Mouse (Mus musculus) granulocyte monocyte progenitor cell, adult 5-6 weeks (primary cell): ENCODE data around the gene Samd4. TPM values are rescaled to one million over a fixed set of nuclear protein-coding genes. Genes with fewer than 3 reads are reported as not detected.
"Not testable (repeated sequence)": the region's sequence is repeated elsewhere in the genome, so short reads cannot be mapped to it uniquely, and the experiment has no call there.

ENCODE experiments used
- ATAC-seq: replicated peaks from 2 replicates; pipeline ENCODE4 v1.8.0; 2016; ENCODE audit warnings: mild to moderate bottlenecking, moderate TSS enrichment, inconsistent platforms; ENCODE audit not compliant: poor library complexity, severe bottlenecking
- total RNA-seq, 2 experiments: library from RNA; stranded (forward) in 1 of 2; stranded (reverse) in 1 of 2; fragments of 200-712, 200-1000 nt in 1 of 2; fragments of >200 nt in 1 of 2; fragmentation: Nextera tagmentation in 1 of 2; gene quantifications; 2 replicates each; pipeline ENCODE4 v1.2.3; 2014 to 2017

The Samd4 gene
- total RNA-seq, 2 experiments from 2014 or later: not detected

- ATAC-seq: no peak
These were observed 206.5 kb downstream of the Samd4 start for GRCm38 (mm10) chr14:47089153-47089552.

DNA sequence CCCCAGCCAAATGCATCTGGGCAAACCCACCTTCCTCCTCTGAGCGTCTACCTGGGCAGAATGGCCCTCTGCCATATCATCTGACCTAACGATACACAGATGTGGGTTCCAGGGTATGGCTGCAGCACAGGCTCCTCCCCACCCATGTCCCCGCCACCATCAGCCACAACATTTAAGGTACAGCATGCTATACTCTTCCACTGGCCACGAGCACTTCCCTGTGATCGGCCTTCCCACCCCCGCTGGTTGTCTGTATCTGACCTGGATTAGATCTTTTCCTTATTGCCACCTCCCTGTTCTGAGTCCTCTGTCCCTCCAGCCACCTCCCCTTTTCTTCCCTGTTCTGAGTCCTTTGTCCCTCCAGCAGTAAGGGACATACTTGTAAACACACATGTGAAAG, 209.3 kb downstream of the Samd4 start:
- ATAC-seq: no peak

DNA sequence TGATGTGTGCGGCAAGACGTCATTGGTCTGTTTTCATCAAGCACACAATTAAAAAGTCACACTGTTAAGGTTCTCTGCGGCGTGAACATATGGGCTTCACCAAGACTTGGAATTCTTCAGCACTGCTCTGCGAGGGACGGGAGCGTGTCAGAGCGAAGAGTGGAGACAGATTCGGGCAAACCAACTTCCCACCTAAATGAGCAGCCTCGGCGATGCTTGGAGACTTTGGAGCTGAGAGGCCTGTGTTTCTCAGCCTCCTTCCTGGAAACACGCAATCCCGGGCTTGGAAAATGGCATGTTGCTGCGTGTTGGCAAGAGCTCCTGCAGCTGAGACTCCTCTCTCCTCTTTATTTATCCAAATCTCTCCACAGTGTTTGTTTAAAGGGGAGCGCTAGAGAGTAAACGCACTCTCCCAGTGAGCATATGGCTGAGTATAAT, 210.7 kb downstream of the Samd4 start:
- no peak for ATAC-seq

DNA sequence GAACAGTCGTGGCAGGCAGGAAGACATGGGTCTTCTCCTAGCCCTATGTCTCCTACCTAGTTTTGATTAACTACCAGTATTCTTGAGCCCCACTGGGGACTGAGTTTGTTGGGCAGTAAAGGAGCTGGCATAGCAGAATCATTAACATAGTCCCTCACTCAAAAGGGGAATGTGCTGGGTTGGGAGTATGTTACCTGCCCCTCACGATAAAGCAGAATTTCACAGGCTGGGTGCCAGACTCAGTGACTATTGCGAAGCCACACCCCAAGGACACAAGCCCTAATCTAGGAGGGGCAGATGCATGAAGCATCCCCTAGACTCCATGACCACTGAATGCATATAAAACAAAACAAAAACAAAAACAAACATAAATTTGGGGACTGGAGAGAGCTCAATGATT, 212.4 kb downstream of the Samd4 start:
- ATAC-seq: no peak

GRCm38 (mm10) chr14:47096357-47096756, 213.7 kb downstream of the Samd4 start:
- no peak for ATAC-seq

GRCm38 (mm10) chr14:47104246-47105173, 221.9 kb downstream of the Samd4 start:
- peak; percentile 52 for ATAC-seq

DNA sequence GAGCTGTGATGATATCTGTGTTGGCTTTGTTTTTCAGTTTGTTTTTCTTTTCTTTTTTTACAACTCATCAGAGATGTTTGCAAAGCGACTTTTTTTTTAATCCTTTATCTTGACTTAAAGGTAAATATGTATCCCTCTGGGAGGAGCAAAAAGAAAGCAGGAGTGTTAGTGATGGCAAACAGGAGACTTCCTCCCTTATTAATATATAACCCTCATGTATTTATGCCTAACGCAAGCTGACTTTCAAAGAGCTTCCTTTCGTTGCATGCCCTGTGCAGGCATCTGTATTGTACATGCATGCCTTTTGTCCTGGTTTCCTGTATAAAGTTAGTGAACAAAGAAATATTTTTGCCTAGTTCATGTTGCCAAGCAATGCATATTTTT, 222.5 kb downstream of the Samd4 start:
- ATAC-seq: no peak

DNA sequence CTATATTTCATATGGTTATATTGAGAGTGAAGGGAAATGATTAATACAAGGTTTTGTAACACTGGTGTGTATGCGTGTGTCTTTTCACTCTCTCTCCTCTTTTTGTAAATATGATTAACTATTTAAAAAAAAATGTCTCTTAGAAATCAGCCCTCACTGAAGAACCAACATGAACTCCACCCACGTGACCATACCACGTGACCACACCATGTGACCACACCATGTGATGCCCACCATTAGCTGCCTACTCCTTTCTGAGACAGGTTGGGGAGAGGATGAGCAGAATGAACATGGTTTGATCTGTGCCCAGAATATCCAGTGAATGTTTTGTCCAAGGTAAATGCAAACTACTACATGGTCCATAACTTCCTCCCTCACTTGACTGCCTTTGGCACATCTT, 223.1 kb downstream of the Samd4 start:
- no peak; the same call in 1 of the 2 replicates for ATAC-seq

DNA sequence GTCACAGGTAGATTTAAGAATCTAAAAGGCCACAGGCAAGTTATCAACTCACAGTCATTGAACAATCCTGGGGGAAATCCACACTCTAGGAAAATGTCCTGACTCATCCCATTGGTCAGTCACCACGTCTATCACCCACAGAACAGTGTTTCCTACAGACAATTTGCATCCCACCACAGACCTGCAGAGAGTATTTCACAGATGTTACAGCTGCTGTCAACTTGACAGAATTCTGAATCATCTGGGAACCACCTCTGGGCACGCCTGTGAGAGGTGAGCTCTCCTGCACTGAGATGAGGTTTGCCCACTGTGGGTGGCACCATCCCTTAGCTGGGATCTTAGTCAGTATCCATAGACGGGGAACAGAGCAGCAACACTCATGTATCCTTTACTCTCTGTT, 224.8 kb downstream of the Samd4 start:
- 0 out of 2 replicates have a peak, but pooled peaks have one; percentile 9 for ATAC-seq

GRCm38 (mm10) chr14:47110391-47110790, 227.7 kb downstream of the Samd4 start:
- ATAC-seq: not testable (repeated sequence)

DNA sequence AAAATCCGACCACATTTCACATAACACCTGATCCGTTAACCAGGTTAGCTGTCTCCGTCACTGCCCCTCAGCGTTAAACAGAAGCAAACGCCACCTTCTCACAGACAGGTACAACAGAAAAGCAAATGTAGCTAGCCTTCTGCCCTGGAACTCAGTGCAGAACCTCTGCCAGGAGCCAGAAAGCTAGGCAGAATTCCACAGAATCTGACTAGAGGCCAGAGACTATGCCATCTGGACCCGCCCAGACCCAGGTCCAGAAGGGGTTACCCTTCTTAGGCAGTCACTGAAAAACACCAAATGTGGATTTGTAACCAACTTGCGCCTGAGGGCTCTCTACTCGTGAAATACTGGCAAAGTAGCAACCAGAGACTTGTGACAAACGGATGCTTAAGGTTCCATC, 228.7 kb downstream of the Samd4 start:
- ATAC-seq: no peak

- ATAC-seq: no peak
These were observed 232.5 kb downstream of the Samd4 start for GRCm38 (mm10) chr14:47115154-47115553.

GRCm38 (mm10) chr14:47116062-47116762, 233.6 kb downstream of the Samd4 start:
- peak; percentile 56 for ATAC-seq

GRCm38 (mm10) chr14:47117522-47117921, 234.9 kb downstream of the Samd4 start:
- ATAC-seq: peak; percentile 60

GRCm38 (mm10) chr14:47127987-47128386, 245.3 kb downstream of the Samd4 start:
- no peak for ATAC-seq

- ATAC-seq: no peak
These were observed 251.3 kb downstream of the Samd4 start for GRCm38 (mm10) chr14:47133948-47134347.

DNA sequence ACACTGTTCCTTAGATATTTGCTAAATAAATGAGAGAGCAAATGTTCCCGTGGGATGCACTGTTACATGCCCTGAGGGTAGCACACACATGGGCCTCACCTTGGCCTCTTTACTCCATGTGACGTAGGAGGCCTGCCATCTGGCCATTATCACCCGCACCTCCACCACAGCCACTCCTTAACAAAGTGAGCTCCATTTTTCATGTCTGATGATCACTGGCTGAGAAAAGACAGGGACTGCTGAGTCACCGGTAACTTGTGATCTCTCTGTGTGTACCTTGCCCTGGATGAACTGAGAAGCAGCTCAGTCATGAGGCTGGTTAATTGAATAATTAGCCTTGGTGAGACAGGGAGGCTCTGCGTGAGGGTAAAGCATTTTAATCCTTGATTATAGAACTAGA, 254.0 kb downstream of the Samd4 start:
- ATAC-seq: no peak

GRCm38 (mm10) chr14:47138853-47139252, 256.2 kb downstream of the Samd4 start:
- peak; percentile 69 for ATAC-seq

GRCm38 (mm10) chr14:47144326-47144725, 261.7 kb downstream of the Samd4 start:
- no peak for ATAC-seq

DNA sequence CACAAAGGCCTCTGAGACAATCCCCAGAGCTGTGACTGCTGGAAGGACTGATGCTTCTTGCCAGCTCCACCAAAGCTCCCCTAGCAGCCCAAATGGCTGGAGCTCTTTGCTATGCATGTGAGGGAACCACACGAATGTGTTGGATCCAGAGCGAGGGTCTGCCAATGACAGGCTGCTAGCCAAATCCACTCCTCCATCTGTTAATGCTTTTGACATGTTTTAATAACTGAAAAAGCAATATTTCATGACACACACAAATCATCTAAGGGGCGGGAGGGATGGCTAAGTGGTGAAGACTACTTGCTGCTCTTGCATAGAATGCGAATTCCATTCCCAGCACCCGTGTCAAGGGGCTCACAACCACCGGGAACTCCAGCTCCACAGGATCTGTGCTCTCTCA, 268.7 kb downstream of the Samd4 start:
- no peak for ATAC-seq

DNA sequence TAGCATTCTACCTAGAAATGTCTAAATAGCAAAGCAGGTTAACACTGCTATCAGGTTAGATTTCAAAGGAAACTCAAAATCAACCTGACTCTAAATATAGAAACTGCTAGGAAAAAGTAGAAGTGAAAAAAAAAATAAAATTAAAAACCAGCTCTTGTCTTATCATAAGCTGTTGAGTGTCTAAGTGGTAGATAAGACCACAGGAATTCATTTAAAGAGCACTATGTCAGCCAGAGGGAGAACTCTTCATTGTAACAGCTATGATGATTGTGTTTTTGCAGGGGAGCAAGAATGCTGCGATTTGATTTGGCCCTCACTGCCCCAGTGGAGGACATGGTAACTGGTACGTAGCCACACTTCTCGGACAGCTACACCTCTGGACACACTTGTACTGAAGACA, 271.6 kb downstream of the Samd4 start:
- ATAC-seq: no peak
